Mouse (Mus musculus): ENCODE measurements at regions not wholly inside any gene's neighbourhood (a gene's known extent, or its start where the extent isn't known, plus 50 kb on each side); places are given as distances from the start of the nearest gene placed in this dataset.

- no peak for TF ChIP-seq CTCF (conservative IDR thresholded peaks at IDR 0.05 in 1 of 2, IDR thresholded peaks at IDR 0.05 in 1 of 2; ENCODE audit: low read depth in 2 of 2, low read length in 2 of 2)
- no peak for TF ChIP-seq NELFE (IDR thresholded peaks at IDR 0.05; ENCODE audit: low read depth, low read length)
- TF ChIP-seq POLR2A (IDR thresholded peaks at IDR 0.05; ENCODE audit: low read depth, low read length), result no peak
- no peak for TF ChIP-seq CHD2 (IDR thresholded peaks at IDR 0.05; ENCODE audit: low read length)
- TF ChIP-seq POLR2AphosphoS2 (IDR thresholded peaks at IDR 0.05; ENCODE audit: low read depth, low read length), result no peak
- TF ChIP-seq MAFK (IDR thresholded peaks at IDR 0.05; ENCODE audit: insufficient replicate concordance, low read length), result no peak
- TF ChIP-seq EP300 (IDR thresholded peaks at IDR 0.05; ENCODE audit: low read length), result no peak
- no peak for TF ChIP-seq JUN (IDR thresholded peaks at IDR 0.05; ENCODE audit: insufficient read depth, low read depth, low read length)
- no peak for TF ChIP-seq HCFC1 (IDR thresholded peaks at IDR 0.05; ENCODE audit: low read depth, low read length)
- no peak for TF ChIP-seq IRF4 (IDR thresholded peaks at IDR 0.05; ENCODE audit: low read depth, low read length)
- TF ChIP-seq SIN3A (IDR thresholded peaks at IDR 0.05; ENCODE audit: low read length), result no peak
- TF ChIP-seq KAT2A (IDR thresholded peaks at IDR 0.05; ENCODE audit: insufficient replicate concordance, low read length), result no peak
- TF ChIP-seq ZNF384 (IDR thresholded peaks at IDR 0.05; ENCODE audit: low read depth, low read length), result no peak
Measured at GRCm38 (mm10) chr14:17081904-17082303, 262.9 kb upstream of the Rarb start.

Measured in CH12.LX (cell line).